ENCODE assay signal across 17 mouse cellular contexts in genomic region chr14:34925021-34925420, GRCm38 (mm10).
"Had no signal": no experiment of that assay in that cellular context is flagged by ENCODE, and none has a peak within 500 bp of the region (broad histone marks: within the 10 kb centered on the region; RNA-seq: fewer than 3 reads in every experiment).

No protein-coding gene starts in this region.

- DNase-seq: lung, adult 2 months; lung, postnatal 14 days; lung, postnatal 36 days; right cerebral cortex, postnatal 14 days; thymus, adult 2 months; thymus, postnatal 25 days; thymus, postnatal 4 days had no signal

- H3K36me3 ChIP-seq: lung, embryonic 15.5 days; midbrain, embryonic 13.5 days; midbrain, embryonic 15.5 days; neural tube, embryonic 12.5 days; stomach, embryonic 15.5 days had no signal

- H3K4me3 ChIP-seq: lung, embryonic 15.5 days; megakaryocyte, embryonic 14.5 days; midbrain, embryonic 13.5 days; midbrain, embryonic 15.5 days; neural tube, embryonic 12.5 days; stomach, embryonic 15.5 days had no signal

- H3K4me2 ChIP-seq: lung, embryonic 15.5 days; midbrain, embryonic 11.5 days; midbrain, embryonic 13.5 days; midbrain, embryonic 15.5 days; neural tube, embryonic 12.5 days; stomach, embryonic 15.5 days had no signal

- H3K9me3 ChIP-seq: lung, embryonic 15.5 days; midbrain, embryonic 13.5 days; midbrain, embryonic 15.5 days; neural tube, embryonic 12.5 days; stomach, embryonic 15.5 days had no signal

- H3K9ac ChIP-seq: lung, embryonic 15.5 days; midbrain, embryonic 13.5 days; midbrain, embryonic 15.5 days; neural tube, embryonic 12.5 days; stomach, embryonic 15.5 days had no signal

- ATAC-seq: lung, postnatal 0 days; midbrain, embryonic 13.5 days; midbrain, embryonic 15.5 days had no signal

- H3K27me3 ChIP-seq: lung, embryonic 15.5 days; megakaryocyte, embryonic 14.5 days; midbrain, embryonic 13.5 days; midbrain, embryonic 15.5 days; neural tube, embryonic 12.5 days; stomach, embryonic 15.5 days had no signal

- H3K27ac ChIP-seq: lung, embryonic 15.5 days; macrophage; midbrain, embryonic 13.5 days; midbrain, embryonic 15.5 days; neural tube, embryonic 12.5 days; stomach, embryonic 15.5 days; stomach, postnatal 0 days had no signal

- H3K4me1 ChIP-seq: lung, embryonic 15.5 days; megakaryocyte, embryonic 14.5 days; stomach, embryonic 15.5 days had no signal
